Comparison of ENCODE assay signal across 7 mouse cellular contexts in genomic region chr6:128844131-128844530, GRCm38 (mm10). TPM values are rescaled to one million over a fixed set of nuclear protein-coding genes. Genes with fewer than 3 reads are reported as not detected.
DNase-seq lines count a peak whose midpoint lies in the region; ATAC-seq and TF ChIP-seq lines count a peak whose summit lies in the region.

No protein-coding gene starts in this region.

- H3K27ac ChIP-seq in liver, embryonic 11.5 days (ENCODE audit: low read depth, low read length): no peak overlapping the region
- H3K27ac ChIP-seq in forebrain, embryonic 13.5 days: no peak overlapping the region
- no peak overlapping the region for H3K27ac ChIP-seq in liver, embryonic 14.5 days

- TF ChIP-seq CTCF in liver, embryonic 14.5 days (IDR thresholded peaks at IDR 0.05; ENCODE audit: low read depth): no peak

- H3K4me1 ChIP-seq in liver, embryonic 11.5 days (replicated peaks; ENCODE audit: control insufficient read depth, insufficient read depth, low read length): peaks cover 15% of the 10 kb centered on the region
- peaks cover 24% of the 10 kb centered on the region for H3K4me1 ChIP-seq in forebrain, embryonic 13.5 days
- peaks cover 3 to 21% of the 10 kb centered on the region in 2 experiments for H3K4me1 ChIP-seq in liver, embryonic 14.5 days (replicated peaks; ENCODE audit: control insufficient read depth in 2 of 2, insufficient read depth in 2 of 2, low read length in 1 of 2)

- no peak for DNase-seq in liver, embryonic 11.5 days (ENCODE audit: low spot score)
- no peak for DNase-seq in liver
- DNase-seq in cerebellum, adult 18-20 months: peak; percentile 37 to 42
- no peak for DNase-seq in liver, embryonic 14.5 days (ENCODE audit: low read depth in 3 of 3, low spot score in 3 of 3)
- no peak for DNase-seq in ovary, adult 18-20 months (ENCODE audit: low spot score)
- no peak for DNase-seq in frontal cortex, postnatal 14 days (ENCODE audit: low spot score in 2 of 2)

- H3K36me3 ChIP-seq in liver, embryonic 11.5 days (ENCODE audit: control insufficient read depth, insufficient read depth, low read length): no peaks in the 10 kb centered on the region
- no peaks in the 10 kb centered on the region for H3K36me3 ChIP-seq in forebrain, embryonic 13.5 days (ENCODE audit: poor library complexity, severe bottlenecking)
- H3K36me3 ChIP-seq in liver, embryonic 14.5 days (replicated peaks; ENCODE audit: control insufficient read depth, insufficient read depth, low read depth): no peaks in the 10 kb centered on the region

- H3K4me3 ChIP-seq in liver, embryonic 11.5 days (ENCODE audit: low read depth, low read length): peak overlapping the region; percentile 66
- H3K4me3 ChIP-seq in forebrain, embryonic 13.5 days: peak overlapping the region; percentile 75
- H3K4me3 ChIP-seq in liver, embryonic 14.5 days (ENCODE audit: insufficient read depth in 1 of 2, low read depth in 2 of 2, low read length in 2 of 2): peak overlapping the region in 1 of 2 experiments; percentile 75; a peak in 1 of 4 replicates

- no peak overlapping the region for H3K9ac ChIP-seq in liver, embryonic 11.5 days (ENCODE audit: low read depth, low read length)
- peak overlapping the region; percentile 78 for H3K9ac ChIP-seq in forebrain, embryonic 13.5 days
- no peak overlapping the region for H3K9ac ChIP-seq in liver, embryonic 14.5 days (replicated peaks)

- no peaks in the 10 kb centered on the region for H3K27me3 ChIP-seq in liver, embryonic 11.5 days (replicated peaks; ENCODE audit: control insufficient read depth, insufficient read depth, low read length)
- no peaks in the 10 kb centered on the region for H3K27me3 ChIP-seq in forebrain, embryonic 13.5 days
- no peaks in the 10 kb centered on the region for H3K27me3 ChIP-seq in liver, embryonic 14.5 days (ENCODE audit: control insufficient read depth, insufficient read depth, low read length)

- no peak for TF ChIP-seq EP300 in liver, embryonic 14.5 days (IDR thresholded peaks at IDR 0.05; ENCODE audit: low read depth)

- no peaks in the 10 kb centered on the region for H3K9me3 ChIP-seq in liver, embryonic 11.5 days (ENCODE audit: control insufficient read depth, low read length)
- no peaks in the 10 kb centered on the region for H3K9me3 ChIP-seq in forebrain, embryonic 13.5 days (replicated peaks)
- no peaks in the 10 kb centered on the region for H3K9me3 ChIP-seq in liver, embryonic 14.5 days (ENCODE audit: control insufficient read depth, low read length)

- 25% methylated on average over 8 of the region's 8 CpGs for WGBS in liver, embryonic 11.5 days
- 33% methylated on average over 8 of the region's 8 CpGs for WGBS in forebrain, embryonic 13.5 days
- WGBS in liver, embryonic 14.5 days (ENCODE audit: insufficient replicate concordance): 41% methylated on average over 8 of the region's 8 CpGs

- no peak for ATAC-seq in liver, embryonic 11.5 days (replicated peaks; ENCODE audit: low FRiP score)
- ATAC-seq in forebrain, embryonic 13.5 days: no peak
- ATAC-seq in liver, embryonic 14.5 days (ENCODE audit: insufficient read depth): no peak

- H3K4me2 ChIP-seq in liver, embryonic 11.5 days: peak overlapping the region; percentile 95
- peak overlapping the region; percentile 74 for H3K4me2 ChIP-seq in forebrain, embryonic 13.5 days
- H3K4me2 ChIP-seq in liver, embryonic 14.5 days (ENCODE audit: low read depth): peak overlapping the region; percentile 81

RNA-seq across cellular contexts. Expression of gene Klrb1b, which starts 18.0 kb away (rescaled TPM):
- polyA plus RNA-seq in liver, embryonic 11.5 days (2014; fragmentation: Nextera tagmentation; extraction: Ambion mirVana): not detected in 2 replicates
- polyA plus RNA-seq in forebrain, embryonic 13.5 days (2015; fragmentation: Nextera tagmentation; extraction: Ambion mirVana): not detected in 2 replicates
- 0.08 and 0.18 TPM in 2 replicates for polyA plus RNA-seq in liver, embryonic 14.5 days (2012; rRNA removed)
- polyA plus RNA-seq in liver, embryonic 14.5 days (2014; fragmentation: Nextera tagmentation; extraction: Ambion mirVana): 0.13 TPM in 1 of 2 replicates, not detected in the other

RNA-seq across cellular contexts. Expression of gene Gm44511, which starts 18.0 kb away (rescaled TPM):
- not detected in 2 replicates for polyA plus RNA-seq in liver, embryonic 11.5 days (2014; fragmentation: Nextera tagmentation; extraction: Ambion mirVana)
- not detected in 2 replicates for polyA plus RNA-seq in forebrain, embryonic 13.5 days (2015; fragmentation: Nextera tagmentation; extraction: Ambion mirVana)
- polyA plus RNA-seq in liver, embryonic 14.5 days (2012; rRNA removed): not detected in 2 replicates
- polyA plus RNA-seq in liver, embryonic 14.5 days (2014; fragmentation: Nextera tagmentation; extraction: Ambion mirVana): not detected in 2 replicates

RNA-seq across cellular contexts. Expression of gene Clec2i, which starts 43.3 kb away (rescaled TPM):
- polyA plus RNA-seq in liver, embryonic 11.5 days (2014; fragmentation: Nextera tagmentation; extraction: Ambion mirVana): not detected in 2 replicates
- polyA plus RNA-seq in forebrain, embryonic 13.5 days (2015; fragmentation: Nextera tagmentation; extraction: Ambion mirVana): not detected in 2 replicates
- 0.09 and 0.10 TPM in 2 replicates for polyA plus RNA-seq in liver, embryonic 14.5 days (2012; rRNA removed)
- 0.08 TPM in 1 of 2 replicates, not detected in the other for polyA plus RNA-seq in liver, embryonic 14.5 days (2014; fragmentation: Nextera tagmentation; extraction: Ambion mirVana)

RNA-seq across cellular contexts. Expression of gene BC035044, which starts 46.8 kb away (rescaled TPM):
- polyA plus RNA-seq in liver, embryonic 11.5 days (2014; fragmentation: Nextera tagmentation; extraction: Ambion mirVana): 4.7 and 5.3 TPM in 2 replicates
- 0.17 and 0.29 TPM in 2 replicates for polyA plus RNA-seq in forebrain, embryonic 13.5 days (2015; fragmentation: Nextera tagmentation; extraction: Ambion mirVana)
- 2.4 and 5.0 TPM in 2 replicates for polyA plus RNA-seq in liver, embryonic 14.5 days (2012; rRNA removed)
- polyA plus RNA-seq in liver, embryonic 14.5 days (2014; fragmentation: Nextera tagmentation; extraction: Ambion mirVana): 5.4 and 10.6 TPM in 2 replicates

RNA-seq across cellular contexts. Expression of gene Klrb1c, which starts 55.1 kb away (rescaled TPM):
- not detected in 2 replicates for polyA plus RNA-seq in liver, embryonic 11.5 days (2014; fragmentation: Nextera tagmentation; extraction: Ambion mirVana)
- polyA plus RNA-seq in forebrain, embryonic 13.5 days (2015; fragmentation: Nextera tagmentation; extraction: Ambion mirVana): not detected in 2 replicates
- 0.04 and 0.09 TPM in 2 replicates for polyA plus RNA-seq in liver, embryonic 14.5 days (2012; rRNA removed)
- polyA plus RNA-seq in liver, embryonic 14.5 days (2014; fragmentation: Nextera tagmentation; extraction: Ambion mirVana): 0.09 and 0.25 TPM in 2 replicates

Comparison
In these comparisons a context has a peak if more than half of its experiments do, and no peak if none do; other contexts are left out.
1. DNase-seq: peak in cerebellum, adult 18-20 months (2 of 2); none in liver, embryonic 11.5 days (single experiment), liver (single experiment), liver, embryonic 14.5 days (0 of 3), ovary, adult 18-20 months (single experiment) and frontal cortex, postnatal 14 days (0 of 2).
2. Peak in every context shown above with its lines, with median percentiles within 50 percentile points of each other: H3K4me2 ChIP-seq.